Mouse (Mus musculus): ENCODE measurements at regions not wholly inside any gene's neighbourhood (a gene's known extent, or its start where the extent isn't known, plus 50 kb on each side); places are given as distances from the start of the nearest gene placed in this dataset.

GRCm38 (mm10) chrX:9738904-9739303, 76.1 kb upstream of the Dynlt3 start:
- Histone ChIP-seq H3K79me2 (ENCODE audit: control insufficient read depth, insufficient read depth) (no peaks in the 10 kb centered on the region), H3K4me3 (ENCODE audit: insufficient read depth, poor library complexity, severe bottlenecking) (no peak overlapping the region), H3K79me3 (ENCODE audit: low read depth) (no peaks in the 10 kb centered on the region), H3K36me3 (ENCODE audit: control insufficient read depth, insufficient read depth) (no peaks in the 10 kb centered on the region), H3ac (ENCODE audit: control insufficient read depth, insufficient read length, low read depth) (no peak overlapping the region), H3K27me3 (ENCODE audit: control insufficient read depth, insufficient read depth, insufficient read length) (no peaks in the 10 kb centered on the region)
- TF ChIP-seq FOSL1 (IDR thresholded peaks at IDR 0.05; ENCODE audit: insufficient read depth, low read length, poor library complexity, severe bottlenecking) (peak; percentile 81), USF1 (IDR thresholded peaks at IDR 0.05; ENCODE audit: low read depth) (no peak)

- Histone ChIP-seq H3K79me3 (ENCODE audit: low read depth) (no peaks in the 10 kb centered on the region), H3ac (ENCODE audit: control insufficient read depth, insufficient read length, low read depth) (no peak overlapping the region), H3K4me3 (ENCODE audit: insufficient read depth, poor library complexity, severe bottlenecking) (no peak overlapping the region), H3K27me3 (ENCODE audit: control insufficient read depth, insufficient read depth, insufficient read length) (no peaks in the 10 kb centered on the region), H3K36me3 (ENCODE audit: control insufficient read depth, insufficient read depth) (no peaks in the 10 kb centered on the region), H3K79me2 (ENCODE audit: control insufficient read depth, insufficient read depth) (no peaks in the 10 kb centered on the region)
- no peak for TF ChIP-seq MYOD1 (IDR thresholded peaks at IDR 0.05; ENCODE audit: control insufficient read depth, insufficient read length, low read depth)
Observed at GRCm38 (mm10) chrX:9742518-9742917, 79.7 kb upstream of the Dynlt3 start.

- Histone ChIP-seq H3K79me3 (ENCODE audit: low read depth) (peaks cover 24% of the 10 kb centered on the region), H3K36me3 (ENCODE audit: control insufficient read depth, insufficient read depth) (no peaks in the 10 kb centered on the region), H3K79me2 (ENCODE audit: control insufficient read depth, insufficient read depth) (peaks cover 47% of the 10 kb centered on the region), H3ac (ENCODE audit: control insufficient read depth, insufficient read length, low read depth) (no peak overlapping the region), H3K4me3 (ENCODE audit: insufficient read depth, poor library complexity, severe bottlenecking) (peak overlapping the region; percentile 29), H3K27me3 (ENCODE audit: control insufficient read depth, insufficient read depth, insufficient read length) (no peaks in the 10 kb centered on the region)
- TF ChIP-seq CEBPB (IDR thresholded peaks at IDR 0.05; ENCODE audit: low read depth) (no peak), FOSL1 (IDR thresholded peaks at IDR 0.05; ENCODE audit: insufficient read depth, low read length, poor library complexity, severe bottlenecking) (no peak), MYOD1 (IDR thresholded peaks at IDR 0.05; ENCODE audit: control insufficient read depth, insufficient read length, low read depth) (no peak), MYOG (IDR thresholded peaks at IDR 0.05; ENCODE audit: control insufficient read depth, extremely low read depth, insufficient read length) (no peak), CTCF (IDR thresholded peaks at IDR 0.05; ENCODE audit: control insufficient read depth, insufficient read depth, insufficient read length) (peak; percentile 83), MAX (IDR thresholded peaks at IDR 0.05) (no peak), USF1 (IDR thresholded peaks at IDR 0.05; ENCODE audit: low read depth) (no peak)
Observed at GRCm38 (mm10) chrX:9747305-9747938, 84.6 kb upstream of the Dynlt3 start.

- peaks cover 71% of the 10 kb centered on the region for H3K79me2 ChIP-seq (ENCODE audit: control insufficient read depth, insufficient read depth)
- no peaks in the 10 kb centered on the region for H3K27me3 ChIP-seq (ENCODE audit: control insufficient read depth, insufficient read depth, insufficient read length)
- TF ChIP-seq USF1 (IDR thresholded peaks at IDR 0.05; ENCODE audit: low read depth) (no peak), MYOD1 (IDR thresholded peaks at IDR 0.05; ENCODE audit: control insufficient read depth, insufficient read length, low read depth) (no peak), MAX (IDR thresholded peaks at IDR 0.05) (no peak), MYOG (IDR thresholded peaks at IDR 0.05; ENCODE audit: control insufficient read depth, extremely low read depth, insufficient read length) (no peak), CTCF (IDR thresholded peaks at IDR 0.05; ENCODE audit: control insufficient read depth, insufficient read depth, insufficient read length) (no peak), FOSL1 (IDR thresholded peaks at IDR 0.05; ENCODE audit: insufficient read depth, low read length, poor library complexity, severe bottlenecking) (no peak), CEBPB (IDR thresholded peaks at IDR 0.05; ENCODE audit: low read depth) (no peak)
- H3K36me3 ChIP-seq (ENCODE audit: control insufficient read depth, insufficient read depth), result no peaks in the 10 kb centered on the region
- no peak overlapping the region for H3ac ChIP-seq (ENCODE audit: control insufficient read depth, insufficient read length, low read depth)
- H3K79me3 ChIP-seq (ENCODE audit: low read depth), result peaks cover 46% of the 10 kb centered on the region
- no peak overlapping the region for H3K4me3 ChIP-seq (ENCODE audit: insufficient read depth, poor library complexity, severe bottlenecking)
Observed at GRCm38 (mm10) chrX:9752954-9753572, 90.3 kb upstream of the Dynlt3 start.

GRCm38 (mm10) chrX:9769540-9769939, 77.2 kb upstream of the Hypm start:
- no peak overlapping the region for H3ac ChIP-seq (ENCODE audit: control insufficient read depth, insufficient read length, low read depth)
- no peak overlapping the region for H3K4me3 ChIP-seq (ENCODE audit: insufficient read depth, poor library complexity, severe bottlenecking)
- no peak for TF ChIP-seq FOSL1 (IDR thresholded peaks at IDR 0.05; ENCODE audit: insufficient read depth, low read length, poor library complexity, severe bottlenecking)
- peak; percentile 68 for TF ChIP-seq CEBPB (IDR thresholded peaks at IDR 0.05; ENCODE audit: low read depth)
- peaks cover 64% of the 10 kb centered on the region for H3K79me2 ChIP-seq (ENCODE audit: control insufficient read depth, insufficient read depth)
- H3K36me3 ChIP-seq (ENCODE audit: control insufficient read depth, insufficient read depth), result peaks cover 9% of the 10 kb centered on the region
- no peaks in the 10 kb centered on the region for H3K27me3 ChIP-seq (ENCODE audit: control insufficient read depth, insufficient read depth, insufficient read length)
- peaks cover 14% of the 10 kb centered on the region for H3K79me3 ChIP-seq (ENCODE audit: low read depth)

- Histone ChIP-seq H3K79me2 (ENCODE audit: control insufficient read depth, insufficient read depth) (peaks cover 16% of the 10 kb centered on the region), H3K4me3 (ENCODE audit: insufficient read depth, poor library complexity, severe bottlenecking) (no peak overlapping the region), H3ac (ENCODE audit: control insufficient read depth, insufficient read length, low read depth) (no peak overlapping the region), H3K27me3 (ENCODE audit: control insufficient read depth, insufficient read depth, insufficient read length) (no peaks in the 10 kb centered on the region), H3K79me3 (ENCODE audit: low read depth) (peaks cover 5% of the 10 kb centered on the region), H3K36me3 (ENCODE audit: control insufficient read depth, insufficient read depth) (peaks cover 9% of the 10 kb centered on the region)
- TF ChIP-seq MAX (IDR thresholded peaks at IDR 0.05), result no peak
- TF ChIP-seq MYOG (IDR thresholded peaks at IDR 0.05; ENCODE audit: control insufficient read depth, extremely low read depth, insufficient read length), result no peak
- no peak for TF ChIP-seq MYOD1 (IDR thresholded peaks at IDR 0.05; ENCODE audit: control insufficient read depth, insufficient read length, low read depth)
- no peak for TF ChIP-seq CEBPB (IDR thresholded peaks at IDR 0.05; ENCODE audit: low read depth)
- TF ChIP-seq FOSL1 (IDR thresholded peaks at IDR 0.05; ENCODE audit: insufficient read depth, low read length, poor library complexity, severe bottlenecking), result no peak
- no peak for TF ChIP-seq USF1 (IDR thresholded peaks at IDR 0.05; ENCODE audit: low read depth)
- TF ChIP-seq CTCF (IDR thresholded peaks at IDR 0.05; ENCODE audit: control insufficient read depth, insufficient read depth, insufficient read length), result no peak
Observed at GRCm38 (mm10) chrX:9777498-9777897, 69.2 kb upstream of the Hypm start.

All from C2C12 (cell line).